Mouse (Mus musculus): ENCODE results near the gene Galp. TPM values are rescaled to one million over a fixed set of nuclear protein-coding genes. Genes with fewer than 3 reads are reported as not detected.
"Not testable (repeated sequence)": the region's sequence is repeated elsewhere in the genome, so short reads cannot be mapped to it uniquely, and the experiment has no call there.

Galp gene
- polyA plus RNA-seq, 1 experiment, result not detected

DNA sequence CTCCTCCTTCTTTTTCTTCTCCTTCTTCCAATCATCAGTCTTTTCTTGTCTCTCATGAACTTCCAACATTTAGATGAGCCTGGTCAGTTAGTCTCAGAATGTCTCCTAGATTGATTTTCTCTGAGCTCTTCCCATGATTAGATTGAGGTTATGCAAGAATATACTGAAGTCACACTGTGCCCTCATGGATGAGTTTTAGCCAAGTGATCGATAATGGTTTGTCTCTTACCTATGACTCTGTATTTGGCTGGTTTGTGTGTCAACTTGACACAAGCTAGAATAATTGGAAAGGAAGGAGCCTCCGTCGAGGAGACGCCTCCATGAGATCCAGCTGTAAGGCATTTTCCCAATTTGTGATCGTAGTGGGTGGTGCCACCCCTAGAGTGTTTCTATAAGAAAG, 57.6 kb downstream of the Galp start:
- no peak for DNase-seq (ENCODE audit: low spot score)

DNA sequence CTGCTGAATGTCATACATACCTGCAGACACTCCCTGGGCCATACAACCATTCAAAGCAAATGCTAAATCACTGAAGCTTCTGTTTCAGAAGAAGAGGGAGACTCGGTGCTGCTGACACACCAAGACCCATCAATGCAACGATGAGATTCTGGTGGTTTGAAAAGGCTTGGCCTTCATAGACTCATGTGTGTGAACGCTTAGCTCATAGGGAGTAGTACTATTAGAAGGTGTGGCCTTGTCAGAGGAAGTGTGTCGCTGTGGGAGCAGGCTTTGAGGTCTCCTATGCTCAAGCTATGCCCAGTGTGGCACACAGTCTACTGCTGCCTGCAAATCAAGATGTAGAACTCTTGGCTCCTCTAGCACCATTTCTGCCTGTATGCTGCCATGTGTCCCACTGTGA, 60.5 kb downstream of the Galp start:
- no peak for DNase-seq (ENCODE audit: low spot score)

DNA sequence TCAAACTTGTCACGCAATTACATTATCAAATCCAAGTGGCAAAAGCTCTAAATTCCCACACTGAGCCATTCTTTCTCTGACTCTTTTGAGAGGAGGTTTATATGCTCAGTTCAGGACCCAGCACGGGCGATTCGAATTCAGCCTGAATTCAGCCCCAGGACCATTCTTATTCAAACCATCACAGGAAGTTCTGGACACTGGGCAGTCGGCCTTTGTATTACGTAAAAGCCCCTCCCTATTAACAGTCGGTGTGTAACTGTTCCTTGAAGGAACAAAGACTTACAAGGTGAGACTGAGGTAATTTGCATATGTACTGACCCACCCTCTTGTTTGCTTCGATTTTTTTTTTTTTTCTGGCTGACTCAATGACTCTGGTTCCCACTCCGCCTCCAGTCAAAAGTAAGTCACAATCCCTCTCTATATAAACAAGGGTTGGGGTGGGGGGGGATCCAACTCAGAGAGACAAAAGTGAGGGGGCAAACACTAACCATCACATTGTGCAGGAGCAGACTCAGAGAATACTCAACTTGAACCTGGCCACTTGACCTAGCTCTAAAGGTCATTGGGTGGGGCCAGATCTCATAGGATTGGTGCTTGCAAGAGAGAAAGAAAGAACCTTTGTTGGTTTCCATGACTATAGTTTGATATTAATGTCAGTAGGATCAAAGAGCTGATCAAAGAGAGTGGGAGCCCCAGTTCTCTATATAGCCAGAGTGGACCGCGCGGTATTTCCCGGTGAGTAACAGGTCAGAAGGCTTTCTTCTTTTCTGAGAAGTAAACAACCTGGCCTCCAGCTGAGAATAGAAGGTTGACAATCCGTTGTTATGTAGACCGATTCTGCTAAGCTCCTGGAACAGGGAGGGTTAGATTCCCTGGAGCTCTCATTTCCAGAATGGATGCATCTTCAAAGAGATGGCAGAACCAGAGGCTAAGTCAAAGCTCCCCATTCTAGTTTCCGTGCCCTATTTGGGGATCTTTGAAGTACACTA, 61.6 kb downstream of the Galp start:
- DNase-seq (ENCODE audit: low spot score), result no peak

DNA sequence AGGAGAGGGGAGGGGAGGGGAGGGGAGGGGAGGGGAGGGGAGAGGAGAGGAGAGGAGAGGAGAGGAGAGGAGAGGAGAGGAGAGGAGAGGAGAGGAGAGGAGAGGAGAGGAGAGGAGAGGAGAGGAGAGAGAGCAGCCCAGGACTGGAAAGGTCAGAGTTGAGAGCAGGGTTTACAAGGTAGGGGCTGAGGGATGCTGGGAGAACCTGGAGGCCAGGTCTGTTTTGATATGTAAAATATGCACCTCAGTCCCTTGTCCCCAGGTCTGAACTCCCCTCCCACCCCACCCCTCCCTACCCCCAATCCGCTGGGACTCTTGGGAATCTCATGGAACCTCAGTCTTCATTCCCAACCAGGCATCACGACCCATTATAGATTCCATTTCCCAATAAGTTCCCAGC, 63.1 kb downstream of the Galp start:
- DNase-seq (ENCODE audit: low spot score), result not testable (repeated sequence)

DNA sequence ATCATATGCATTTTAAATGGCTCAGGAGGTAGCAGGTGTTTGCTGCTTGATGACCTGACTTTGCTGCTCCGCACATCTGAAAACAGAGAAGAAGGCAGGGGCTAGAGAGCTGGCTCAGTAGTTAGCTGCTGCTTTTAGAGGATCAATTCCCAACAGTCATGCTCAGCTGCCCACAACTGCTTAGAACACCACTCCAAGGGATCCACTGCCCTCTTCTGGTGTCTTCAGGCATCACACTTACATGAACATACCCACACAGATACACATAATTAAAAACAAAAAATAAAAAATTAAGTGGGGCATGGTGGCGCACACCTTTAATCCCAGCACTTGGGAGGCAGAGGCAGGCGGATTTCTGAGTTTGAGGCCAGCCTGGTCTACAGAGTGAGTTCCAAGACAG, 65.2 kb downstream of the Galp start:
- DNase-seq (ENCODE audit: low spot score), result no peak

DNA sequence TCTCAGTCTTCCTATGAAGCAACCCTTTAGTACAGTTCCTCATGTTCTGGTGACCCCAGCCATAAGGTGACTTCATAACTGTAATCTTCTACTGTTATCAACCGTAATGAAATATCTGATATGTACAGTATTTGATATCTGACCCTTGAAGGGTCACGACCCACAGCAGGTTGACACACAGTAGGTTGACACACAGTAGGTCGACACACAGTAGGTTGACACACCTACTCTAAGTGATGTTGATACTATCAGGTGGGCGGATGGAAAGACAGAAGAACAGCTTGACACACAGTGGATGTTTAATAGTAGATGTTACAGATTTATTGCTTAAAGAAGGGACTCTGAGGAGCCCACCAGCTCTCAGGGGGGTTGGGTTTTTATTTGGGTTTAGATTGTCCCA, 66.1 kb downstream of the Galp start:
- no peak for DNase-seq (ENCODE audit: low spot score)

DNA sequence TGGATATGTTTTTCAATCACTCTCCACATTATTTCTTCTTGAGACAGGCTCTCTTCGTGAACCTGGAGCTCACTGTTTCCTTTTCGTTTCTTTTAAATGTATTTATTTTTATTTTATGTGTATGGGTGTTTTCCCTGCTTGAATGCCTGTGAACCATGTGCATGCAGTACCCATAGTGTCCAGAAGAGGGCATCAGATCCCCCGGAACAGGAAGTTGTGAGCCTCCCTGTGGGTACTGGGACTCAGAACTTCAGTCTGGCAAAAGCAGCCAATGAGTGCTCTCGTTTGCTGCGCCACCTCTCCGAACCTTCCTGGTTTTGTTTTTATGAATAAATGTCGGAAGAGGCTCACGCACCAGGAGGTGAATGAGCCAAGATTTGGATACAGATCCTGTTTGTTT, 68.8 kb downstream of the Galp start:
- no peak for DNase-seq (ENCODE audit: low spot score)

Other genes with a start within 250 kb of the Galp start
- not detected in 2 replicates for gene Vmn1r65, start 186.1 kb upstream of the Galp start, polyA plus RNA-seq (2012; rRNA removed)
- not detected in 2 replicates for gene Nlrp4c, start 151.9 kb upstream of the Galp start, polyA plus RNA-seq (2012; rRNA removed)
- gene Zfp787, start 41.1 kb upstream of the Galp start, polyA plus RNA-seq (2012; rRNA removed), result 33.4 and 38.5 TPM in 2 replicates
- 21.3 and 23.1 TPM in 2 replicates for gene Zfp444, start 24.9 kb upstream of the Galp start, polyA plus RNA-seq (2012; rRNA removed)
- not detected in 2 replicates for gene Zscan5b, start 25.2 kb downstream of the Galp start, polyA plus RNA-seq (2012; rRNA removed)
- gene Epp13, start 55.6 kb downstream of the Galp start, polyA plus RNA-seq (2012; rRNA removed), result not detected in 2 replicates
- gene Zfp667, start 89.5 kb downstream of the Galp start, polyA plus RNA-seq (2012; rRNA removed), result 8.9 and 9.4 TPM in 2 replicates
- 2.8 TPM in 2 replicates for gene Zfp583, start 134.2 kb downstream of the Galp start, polyA plus RNA-seq (2012; rRNA removed)
- gene Gm3854, start 146.7 kb downstream of the Galp start, polyA plus RNA-seq (2012; rRNA removed), result 0.63 and 0.83 TPM in 2 replicates
- 2.6 and 3.5 TPM in 2 replicates for gene Zfp78, start 166.2 kb downstream of the Galp start, polyA plus RNA-seq (2012; rRNA removed)
- gene Zfp28, start 186.2 kb downstream of the Galp start, polyA plus RNA-seq (2012; rRNA removed), result 8.2 and 10.0 TPM in 2 replicates
- gene Smim17, start 201.6 kb downstream of the Galp start, polyA plus RNA-seq (2012; rRNA removed), result 0.24 and 0.30 TPM in 2 replicates
- 0.03 TPM in 1 of 2 replicates, not detected in the other for gene Gm20715, start 213.2 kb downstream of the Galp start, polyA plus RNA-seq (2012; rRNA removed)
- gene Olfr1344, start 241.6 kb downstream of the Galp start, polyA plus RNA-seq (2012; rRNA removed), result not detected in 2 replicates